Mouse (Mus musculus): Measurements from ENCODE around the gene Ppox.
"Not testable (repeated sequence)": the region's sequence is repeated elsewhere in the genome, so short reads cannot be mapped to it uniquely, and the experiment has no call there.

Ppox gene

DNA sequence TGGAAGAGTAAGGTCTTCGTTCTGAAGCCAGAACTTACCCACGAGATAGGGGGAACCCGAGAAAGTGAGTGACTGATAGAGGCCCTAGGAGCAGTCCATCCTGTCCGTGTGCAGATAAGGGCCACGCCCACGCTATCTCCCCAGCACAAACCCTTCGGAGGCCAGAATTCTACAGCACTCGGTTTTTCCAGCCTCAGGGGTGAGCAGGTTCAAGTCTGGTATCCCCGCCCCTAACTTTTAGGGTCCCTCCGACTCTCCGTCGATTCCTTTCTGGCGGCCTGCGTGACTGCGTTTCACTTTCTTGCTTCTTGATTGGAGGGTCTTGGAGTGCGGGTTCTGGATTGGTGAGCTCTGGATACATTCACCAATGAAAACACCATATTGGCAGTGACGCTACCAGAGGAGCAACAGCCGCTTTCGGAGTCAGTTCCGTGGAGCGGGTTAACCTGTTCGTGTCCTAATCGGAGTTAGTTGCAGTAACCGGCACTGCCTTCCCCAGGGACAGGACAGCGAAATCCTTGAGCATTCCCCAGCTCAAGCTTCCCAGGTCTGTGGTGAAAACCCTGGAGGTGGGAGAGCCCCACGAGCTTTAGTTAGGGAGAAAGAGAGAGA lies at the start of gene Ppox:
Gene Ppox (minus strand): TSS at position 271 of the 612 bp plus-strand sequence.
- peak; percentile 99 for DNase-seq (ENCODE audit: low read depth)

- no peak for DNase-seq (ENCODE audit: low read depth)
These were observed 49.2 kb upstream of the Ppox start for GRCm38 (mm10) chr1:171330216-171330560.

DNA sequence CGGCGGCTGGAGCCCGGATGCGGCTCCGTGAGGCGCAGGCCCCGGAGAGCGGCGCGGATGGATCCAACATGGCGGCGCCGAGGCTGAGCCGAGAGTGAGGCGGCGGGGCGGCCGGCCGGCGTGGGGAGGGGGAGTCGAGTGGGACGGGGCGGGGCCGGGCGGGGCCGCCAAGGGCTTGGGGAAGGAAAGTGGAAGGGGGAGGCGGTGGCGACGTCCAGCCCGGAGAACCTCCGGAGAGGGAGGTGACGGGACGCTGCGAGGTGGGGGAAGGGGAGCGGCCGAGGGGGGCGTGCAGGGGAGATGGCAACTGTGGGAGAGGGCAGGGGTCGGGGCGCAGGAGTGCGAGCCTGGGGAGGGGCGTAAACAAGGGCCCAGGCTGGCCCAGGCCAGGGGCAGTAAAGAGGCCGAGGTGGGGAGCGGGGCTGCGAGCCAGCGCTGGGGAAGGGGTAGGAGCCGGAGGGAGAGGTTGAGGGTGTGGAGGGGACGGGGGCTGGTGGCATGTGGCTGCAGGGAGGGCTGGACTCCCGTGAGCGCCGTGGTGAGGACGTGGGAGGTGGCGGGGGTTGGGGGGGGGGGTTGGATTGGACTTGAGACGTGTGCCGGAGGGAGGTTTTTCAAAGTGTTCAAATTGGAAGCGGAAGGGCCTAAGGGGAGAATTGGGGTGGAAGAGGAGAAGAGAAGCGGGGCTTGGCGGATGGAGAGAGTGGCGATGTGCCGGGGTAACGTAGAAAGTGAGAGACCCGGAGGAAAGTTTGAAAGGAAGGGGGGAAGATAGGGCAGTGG lies 48.6 kb upstream of the Ppox start:
- peak; percentile 60 for DNase-seq (ENCODE audit: low read depth)

DNA sequence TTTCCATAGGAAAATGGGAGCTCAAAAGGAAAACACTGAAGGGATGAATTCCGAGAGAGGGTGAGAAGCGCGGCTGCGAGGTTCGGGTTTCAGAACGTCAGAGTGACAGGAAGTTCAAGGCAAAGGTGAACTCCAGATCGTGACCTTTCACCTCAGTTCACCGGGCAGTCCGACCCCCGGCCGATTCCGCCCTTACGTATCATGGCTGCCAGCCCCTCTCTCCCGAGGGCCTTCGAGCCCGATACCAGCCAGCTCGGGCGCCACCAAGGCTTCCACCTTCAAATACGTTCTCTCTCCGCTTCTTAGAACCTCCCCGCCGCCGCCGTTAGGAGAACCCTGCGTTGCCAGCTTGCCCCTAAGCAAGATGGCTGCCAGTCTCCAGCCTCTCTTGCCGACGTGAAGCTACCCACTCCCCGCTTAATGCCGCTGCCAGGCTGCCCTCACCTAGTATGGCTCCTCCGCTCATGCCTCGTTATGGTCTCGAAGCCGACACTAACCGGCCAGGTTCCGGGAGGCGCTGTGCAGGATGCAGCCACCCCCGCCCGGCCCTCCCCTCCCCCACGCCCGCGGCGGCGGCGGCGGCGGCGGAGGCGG lies 48.0 kb upstream of the Ppox start, which contains the start of gene Dedd:
Gene Dedd (plus strand): TSS at position 307 of the 594 bp plus-strand sequence.
- DNase-seq (ENCODE audit: low read depth) = peak; percentile 97

- DNase-seq (ENCODE audit: low read depth) = no peak
These were observed 47.3 kb upstream of the Ppox start for GRCm38 (mm10) chr1:171328244-171328643.

DNA sequence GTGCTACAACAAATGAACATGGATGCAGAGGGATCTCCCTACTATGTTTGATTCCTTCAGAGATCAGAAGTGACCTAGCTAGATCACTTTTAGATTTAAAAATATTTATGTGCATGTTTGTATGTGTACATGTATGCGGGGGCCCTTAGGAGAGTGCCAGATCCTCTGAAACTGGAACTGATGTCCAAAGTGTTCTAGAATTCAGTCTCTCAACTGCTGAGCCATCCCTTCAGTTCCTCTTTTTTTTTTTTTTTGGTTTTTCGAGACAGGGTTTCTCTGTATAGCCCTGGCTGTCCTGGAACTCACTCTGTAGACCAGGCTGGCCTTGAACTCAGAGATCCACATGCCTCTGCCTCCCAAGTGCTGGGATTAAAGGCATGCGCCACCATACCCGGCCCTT lies 45.6 kb upstream of the Ppox start:
- not testable (repeated sequence) for DNase-seq (ENCODE audit: low read depth)

DNA sequence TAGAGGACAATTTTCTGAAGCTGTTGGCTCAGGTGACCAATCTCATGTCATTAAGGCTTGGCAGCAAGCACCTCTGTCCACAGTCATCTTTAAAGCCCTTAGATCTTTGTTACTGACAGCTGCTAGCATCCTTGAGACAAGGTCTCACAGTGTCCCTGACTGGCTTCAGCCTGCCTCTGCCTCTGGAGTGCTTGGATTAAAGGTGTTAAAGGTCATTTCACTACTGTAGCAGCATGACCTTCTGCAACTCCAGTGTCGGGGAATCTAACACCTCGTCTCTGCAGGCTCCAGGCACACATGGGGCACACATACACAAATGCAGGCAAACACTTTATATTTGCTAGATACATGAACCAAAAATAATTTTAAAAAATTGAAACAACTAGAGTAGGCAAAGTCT lies 44.6 kb upstream of the Ppox start:
- DNase-seq (ENCODE audit: low read depth) = no peak

- no peak for DNase-seq (ENCODE audit: low read depth)
These were observed 41.0 kb upstream of the Ppox start for GRCm38 (mm10) chr1:171322012-171322411.

GRCm38 (mm10) chr1:171321415-171321814 lies 40.4 kb upstream of the Ppox start:
- DNase-seq (ENCODE audit: low read depth) = peak; percentile 70

DNA sequence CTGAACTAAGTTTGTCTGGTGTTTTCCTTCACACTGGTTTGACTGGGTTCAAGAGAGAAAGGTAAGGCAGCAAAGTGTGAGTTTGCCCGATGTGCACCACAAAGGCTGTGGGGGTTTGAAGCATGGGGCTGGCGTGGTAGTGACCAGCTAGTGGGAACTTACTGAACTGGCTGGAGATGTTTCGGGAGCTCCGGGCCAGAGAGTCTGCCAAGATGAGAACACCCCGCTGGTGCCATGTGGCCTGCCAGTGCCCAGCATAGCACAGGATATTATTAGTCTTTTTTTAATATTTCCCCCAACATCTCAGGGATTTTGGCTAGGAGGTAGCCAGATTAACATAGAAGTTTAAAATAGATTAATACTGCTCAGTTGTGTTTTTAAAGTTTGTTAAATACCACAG lies 39.2 kb upstream of the Ppox start:
- no peak for DNase-seq (ENCODE audit: low read depth)

DNA sequence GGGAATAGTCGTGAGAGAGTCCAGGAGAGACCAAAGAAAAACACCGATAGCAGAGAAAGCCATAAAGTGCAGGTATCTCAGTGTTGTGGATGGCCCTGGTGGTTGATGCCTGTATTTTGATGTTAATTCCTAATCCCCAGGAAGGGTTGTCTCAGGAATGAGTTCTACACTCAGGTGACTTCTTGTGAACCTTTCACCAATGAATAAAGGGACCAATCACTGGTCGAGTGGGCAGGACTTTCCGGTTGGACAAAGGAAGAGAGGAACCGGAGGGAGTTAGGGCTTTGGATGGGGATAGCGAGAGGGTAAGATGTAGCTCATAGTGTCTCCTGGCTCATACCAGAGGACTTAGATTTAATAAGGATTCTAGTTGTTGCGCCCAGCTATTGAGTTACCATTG lies 38.8 kb upstream of the Ppox start:
- no peak for DNase-seq (ENCODE audit: low read depth)

DNA sequence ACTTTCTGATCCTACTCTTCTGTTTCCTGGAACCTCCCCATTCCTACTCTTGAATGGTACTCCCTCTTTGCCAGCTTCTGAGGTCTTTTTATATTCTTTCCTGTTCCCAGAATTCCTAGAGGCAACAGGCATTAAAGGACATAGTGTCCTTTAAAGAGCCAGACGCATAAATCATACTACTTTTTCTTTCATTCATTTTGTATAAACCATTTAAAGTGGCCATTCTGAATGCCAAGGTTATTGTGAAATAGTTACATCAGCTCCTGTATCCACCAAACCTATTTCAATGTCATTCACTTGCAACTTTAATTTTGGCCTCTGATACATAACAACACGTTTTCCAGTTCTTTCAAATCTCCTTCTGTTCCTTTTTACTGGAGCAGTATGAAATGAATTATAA lies 28.3 kb upstream of the Ppox start:
- no peak for DNase-seq (ENCODE audit: low read depth)

GRCm38 (mm10) chr1:171306157-171306556 lies 25.2 kb upstream of the Ppox start:
- DNase-seq (ENCODE audit: low read depth) = not testable (repeated sequence)

DNA sequence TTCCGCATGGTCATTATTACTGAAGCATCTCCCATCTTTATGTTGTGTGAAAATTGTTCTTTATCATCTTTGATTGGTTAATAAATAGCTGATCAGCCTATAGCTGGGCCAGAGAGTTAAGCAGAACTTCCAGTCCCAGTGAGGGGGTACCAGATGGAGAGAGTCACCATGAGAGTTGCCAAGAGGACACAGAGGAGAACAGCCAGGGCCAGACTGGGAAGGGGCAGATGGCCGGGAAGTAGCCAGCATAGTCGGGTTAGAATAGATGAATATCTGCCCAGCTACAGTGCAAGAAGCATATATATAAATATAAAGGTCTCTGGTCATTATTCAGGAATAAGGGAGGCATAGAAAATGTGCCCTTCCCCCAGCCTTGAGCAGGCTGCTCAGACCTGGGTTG lies 17.2 kb upstream of the Ppox start:
- no peak for DNase-seq (ENCODE audit: low read depth)

DNA sequence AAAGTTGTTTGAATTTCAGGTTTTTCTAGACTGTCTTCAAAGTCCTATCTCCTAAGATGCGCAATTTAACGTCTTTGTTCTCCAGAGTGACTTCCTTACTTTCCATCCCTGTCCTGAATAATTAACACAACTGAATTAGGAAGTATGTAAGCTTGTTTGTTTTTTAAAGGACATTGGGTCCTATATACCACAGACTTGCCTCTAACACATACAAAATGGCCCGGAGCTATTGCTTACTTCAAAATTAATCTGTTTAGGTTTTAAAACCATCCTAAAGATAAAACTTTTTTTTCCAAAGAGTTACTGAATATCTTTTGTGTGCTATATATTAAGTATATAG lies 14.0 kb upstream of the Ppox start:
- DNase-seq (ENCODE audit: low read depth) = no peak

DNA sequence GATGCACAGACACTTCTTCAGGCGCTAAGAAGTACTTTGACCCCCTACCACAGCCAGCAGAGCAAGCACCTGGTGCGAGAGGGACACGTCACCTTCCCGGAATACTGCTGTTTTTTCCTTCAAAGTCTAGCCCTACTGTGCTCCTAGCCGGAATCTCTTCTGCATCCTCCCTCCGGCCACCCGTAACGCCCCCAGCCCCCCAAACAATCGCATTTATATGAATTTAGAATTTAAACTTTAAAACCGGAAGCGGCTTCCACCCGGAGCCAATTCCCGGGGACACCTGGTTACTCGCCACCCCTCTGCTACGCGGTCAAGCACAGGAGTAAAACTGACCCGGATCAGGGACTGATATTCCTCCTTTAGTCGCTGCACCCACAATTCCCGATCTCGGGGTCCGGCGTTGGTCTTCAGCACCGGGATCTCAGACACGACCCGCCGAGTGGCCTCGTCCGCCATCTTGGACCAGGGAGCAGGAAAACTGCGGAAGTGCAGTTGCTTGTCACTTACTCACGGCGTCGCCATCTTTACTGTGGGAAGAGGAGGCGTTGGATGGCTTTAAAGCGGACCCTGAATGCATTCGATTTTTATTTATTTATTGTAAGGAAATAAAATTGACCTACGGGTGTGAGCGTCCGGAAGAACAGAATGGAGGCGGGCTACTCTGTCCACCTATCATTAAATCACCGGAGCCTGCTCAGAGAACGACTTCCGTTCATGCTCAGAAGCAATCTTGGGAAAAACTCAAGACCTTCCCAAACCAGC lies 13.5 kb upstream of the Ppox start, which contains the start of gene Ufc1:
Gene Ufc1 (minus strand): TSS at position 727 of the 765 bp plus-strand sequence.
- DNase-seq (ENCODE audit: low read depth) = peak; percentile 96

DNA sequence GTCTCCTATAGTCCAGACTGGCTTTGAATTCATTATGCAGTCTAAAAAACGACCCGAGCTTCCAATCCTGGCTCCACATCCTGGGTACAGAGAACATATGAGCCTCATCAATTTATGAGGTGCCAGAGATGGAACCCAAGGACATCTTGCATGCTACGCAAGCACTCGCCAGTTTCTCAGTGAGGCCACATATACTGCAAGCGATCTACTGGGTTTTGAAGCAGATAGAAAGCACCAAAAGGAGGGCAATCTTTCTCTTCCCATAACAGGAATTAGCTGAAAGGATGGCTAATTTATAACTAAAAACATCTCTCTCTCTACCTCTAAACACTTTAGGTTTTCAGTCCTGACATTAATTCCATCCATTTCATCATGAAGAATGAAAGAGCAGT lies 12.9 kb upstream of the Ppox start:
- DNase-seq (ENCODE audit: low read depth) = peak; percentile 66

DNA sequence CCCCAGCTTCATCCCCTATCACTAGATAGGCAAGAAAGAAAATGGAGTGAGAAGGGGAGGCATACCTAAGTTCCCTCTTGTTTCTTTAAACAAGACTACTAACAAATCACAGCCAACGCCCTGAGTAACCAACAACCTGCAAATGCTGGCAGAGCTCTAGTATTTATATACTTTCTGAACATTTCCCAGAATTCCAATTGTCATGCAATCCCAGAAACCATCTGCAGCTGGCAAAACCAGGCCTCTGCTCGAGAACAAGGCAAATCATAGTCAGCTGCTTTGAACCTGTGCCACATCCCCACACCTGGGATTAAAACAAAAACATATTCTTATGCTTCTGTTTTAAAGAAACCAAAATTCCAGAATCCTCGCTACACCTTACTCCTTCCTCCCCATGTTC lies 12.4 kb upstream of the Ppox start:
- no peak for DNase-seq (ENCODE audit: low read depth)

DNA sequence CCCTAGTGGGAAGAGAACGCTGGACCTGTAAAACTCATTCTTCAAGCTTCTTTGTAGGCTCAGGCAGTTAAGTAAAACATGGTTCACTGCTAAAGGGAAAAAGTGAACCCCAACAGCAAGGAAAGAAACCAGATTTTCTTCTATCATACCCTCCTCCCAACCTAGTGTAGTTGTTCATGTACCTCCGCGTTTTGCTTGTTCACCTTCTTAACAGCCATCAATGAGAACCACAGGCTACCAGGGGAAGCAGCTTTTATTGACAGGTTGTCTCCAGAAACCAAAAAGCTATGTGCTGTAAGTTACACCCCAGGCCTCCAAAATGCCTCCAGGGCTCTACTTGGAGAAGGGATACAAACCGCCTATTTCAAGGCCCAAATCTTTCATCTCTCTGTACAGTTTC lies 7.3 kb upstream of the Ppox start:
- DNase-seq (ENCODE audit: low read depth) = no peak

- peak; percentile 89 for DNase-seq (ENCODE audit: low read depth)
These were observed 6.4 kb upstream of the Ppox start, which contains the start of gene Usp21 for GRCm38 (mm10) chr1:171287136-171288081. Gene Usp21 (minus strand): TSS chr1:171287991.

- no peak for DNase-seq (ENCODE audit: low read depth)
These were observed 5.5 kb upstream of the Ppox start for GRCm38 (mm10) chr1:171286517-171286916.

Data from 416B (cell line).